In genomic region chr6:97205439-97205885, GRCm38 (mm10) we compare ENCODE assay signal across 8 mouse cellular contexts. TPM values are rescaled to one million over a fixed set of nuclear protein-coding genes. Genes with fewer than 3 reads are reported as not detected.
DNase-seq lines count a peak whose midpoint lies in the region; ATAC-seq and TF ChIP-seq lines count a peak whose summit lies in the region.

Gene Uba3, minus strand, starts transcription at chr6:97205647.

- no peaks in the 10 kb centered on the region for H3K9me3 ChIP-seq in MEL (replicated peaks; ENCODE audit: insufficient read depth, low read length)
- H3K9me3 ChIP-seq in forebrain, postnatal 0 days (ENCODE audit: low read length): no peaks in the 10 kb centered on the region
- H3K9me3 ChIP-seq in lung, embryonic 15.5 days: no peaks in the 10 kb centered on the region

- H3K79me2 ChIP-seq in MEL (ENCODE audit: control insufficient read depth, insufficient read depth, low read length, poor library complexity): peaks cover 24% of the 10 kb centered on the region

- peak within 1 kb of the TSS; percentile 78 for H3K9ac ChIP-seq in MEL (ENCODE audit: control insufficient read depth, low read depth, low read length, poor library complexity, severe bottlenecking)
- peak within 1 kb of the TSS; percentile 75 for H3K9ac ChIP-seq in forebrain, postnatal 0 days
- H3K9ac ChIP-seq in lung, embryonic 15.5 days: peak within 1 kb of the TSS; percentile 84

- peak within 1 kb of the TSS; percentile 73 for H3K27ac ChIP-seq in MEL (ENCODE audit: control insufficient read depth, low read depth, low read length)
- peak within 1 kb of the TSS; percentile 17; the same call in 1 of the 2 replicates for H3K27ac ChIP-seq in cerebellum, adult 2 months (ENCODE audit: insufficient read depth, low read length)
- H3K27ac ChIP-seq in forebrain, postnatal 0 days (ENCODE audit: low read depth, low read length): peak within 1 kb of the TSS; percentile 83
- peak within 1 kb of the TSS; percentile 79 for H3K27ac ChIP-seq in lung, embryonic 15.5 days

- ATAC-seq in forebrain, postnatal 0 days: peak; percentile 98
- peak; percentile 97 for ATAC-seq in lung, embryonic 15.5 days (ENCODE audit: borderline replicate concordance, extremely low read depth, low FRiP score, low TSS enrichment)

- no peak for TF ChIP-seq RAD21 in MEL (IDR thresholded peaks at IDR 0.05; ENCODE audit: low read depth, low read length)

- TF ChIP-seq CTCF in MEL (IDR thresholded peaks at IDR 0.05 in 2 of 3, conservative IDR thresholded peaks at IDR 0.05 in 1 of 3; ENCODE audit: control insufficient read depth in 1 of 3, insufficient read depth in 1 of 3, low read depth in 2 of 3, low read length in 3 of 3, poor library complexity in 1 of 3, severe bottlenecking in 1 of 3): no peak
- no peak for TF ChIP-seq CTCF in cerebellum, adult 2 months (IDR thresholded peaks at IDR 0.05; ENCODE audit: borderline replicate concordance, insufficient read depth, low read depth, low read length)
- no peak for TF ChIP-seq CTCF in forebrain, postnatal 0 days (IDR thresholded peaks at IDR 0.05; ENCODE audit: low read depth)

- TF ChIP-seq POLR2A in MEL (IDR thresholded peaks at IDR 0.05; ENCODE audit: control insufficient read depth in 1 of 2, insufficient read depth in 1 of 2, low read depth in 1 of 2, low read length in 2 of 2, poor library complexity in 1 of 2): peak; percentile 35 to 88; a peak in 2 of 4 replicates
- TF ChIP-seq POLR2A in cerebellum, adult 2 months (IDR thresholded peaks at IDR 0.05; ENCODE audit: borderline replicate concordance, insufficient read depth, low read length): peak; percentile 64; the same call in 1 of the 2 replicates

- H3K4me2 ChIP-seq in forebrain, postnatal 0 days (ENCODE audit: low read depth): peak within 1 kb of the TSS; percentile 78
- H3K4me2 ChIP-seq in lung, embryonic 15.5 days: peak within 1 kb of the TSS; percentile 70

- WGBS in cerebellum, adult 2 months: 1% methylated on average over 38 of the region's 38 CpGs
- WGBS in forebrain, postnatal 0 days: 3% methylated on average over 38 of the region's 38 CpGs
- under 1% methylated on average over 38 of the region's 38 CpGs for WGBS in lung, embryonic 15.5 days

- H3K36me3 ChIP-seq in MEL (ENCODE audit: control insufficient read depth in 1 of 2, insufficient read depth in 2 of 2, low read length in 2 of 2): peaks cover 8 to 42% of the 10 kb centered on the region in 2 experiments
- H3K36me3 ChIP-seq in forebrain, postnatal 0 days (ENCODE audit: insufficient read depth): peaks cover 3% of the 10 kb centered on the region; the same call in 1 of the 2 replicates
- H3K36me3 ChIP-seq in lung, embryonic 15.5 days: peaks cover 4% of the 10 kb centered on the region; the same call in 1 of the 2 replicates

- peak; percentile 98 for DNase-seq in MEL (ENCODE audit: low read depth, low spot score)
- DNase-seq in cerebellum, adult 2 months: peak; percentile 99
- peak; percentile 98 for DNase-seq in forebrain, postnatal 0 days
- DNase-seq in heart, postnatal 4 days: peak; percentile 100
- peak; percentile 97 to 98 for DNase-seq in layer of hippocampus, adult 8-10 months (ENCODE audit: low spot score in 2 of 2)
- peak; percentile 98 for DNase-seq in ovary, adult 18-20 months (ENCODE audit: low spot score)
- peak; percentile 98 for DNase-seq in thymus, postnatal 0 days (ENCODE audit: low spot score)

- peaks cover 23 to 34% of the 10 kb centered on the region in 2 experiments for H3K4me1 ChIP-seq in MEL (ENCODE audit: control insufficient read depth in 1 of 2, insufficient read depth in 2 of 2, low read length in 2 of 2)
- H3K4me1 ChIP-seq in cerebellum, adult 2 months (ENCODE audit: control insufficient read depth, insufficient read depth, low read length): no peaks in the 10 kb centered on the region
- H3K4me1 ChIP-seq in forebrain, postnatal 0 days (ENCODE audit: insufficient read depth): peaks cover 8% of the 10 kb centered on the region; the same call in 1 of the 2 replicates
- H3K4me1 ChIP-seq in lung, embryonic 15.5 days: peaks cover 20% of the 10 kb centered on the region

- H3K27me3 ChIP-seq in MEL (ENCODE audit: control insufficient read depth in 1 of 2, insufficient read depth in 2 of 2, low read length in 2 of 2): no peaks in the 10 kb centered on the region
- no peaks in the 10 kb centered on the region for H3K27me3 ChIP-seq in cerebellum, adult 2 months (ENCODE audit: control insufficient read depth, insufficient read depth, low read length)
- H3K27me3 ChIP-seq in forebrain, postnatal 0 days (ENCODE audit: insufficient read depth, low read length): no peaks in the 10 kb centered on the region
- H3K27me3 ChIP-seq in lung, embryonic 15.5 days: no peaks in the 10 kb centered on the region

- TF ChIP-seq EP300 in MEL (IDR thresholded peaks at IDR 0.05; ENCODE audit: low read depth in 1 of 2, low read length in 2 of 2): no peak

- peak within 1 kb of the TSS; percentile 64 to 97 for H3K4me3 ChIP-seq in MEL (ENCODE audit: control insufficient read depth in 1 of 2, insufficient read depth in 1 of 2, low read depth in 2 of 2, low read length in 2 of 2)
- H3K4me3 ChIP-seq in cerebellum, adult 2 months (replicated peaks; ENCODE audit: insufficient read depth, low read depth, low read length): peak within 1 kb of the TSS; percentile 70
- peak within 1 kb of the TSS; percentile 64 for H3K4me3 ChIP-seq in forebrain, postnatal 0 days (ENCODE audit: low read depth, low read length)
- peak within 1 kb of the TSS; percentile 80 for H3K4me3 ChIP-seq in lung, embryonic 15.5 days

TF ChIP-seq in MEL, 35 proteins besides CTCF, POLR2A, EP300 and RAD21 (continues in another document):
- TF ChIP-seq MXI1 (IDR thresholded peaks at IDR 0.05; ENCODE audit: low read depth, low read length) (no peak), ZC3H11A (IDR thresholded peaks at IDR 0.05; ENCODE audit: low read depth, low read length) (no peak), POLR2AphosphoS5 (IDR thresholded peaks at IDR 0.05; ENCODE audit: borderline replicate concordance, low read depth, low read length) (no peak), ZNF384 (IDR thresholded peaks at IDR 0.05; ENCODE audit: low read depth, low read length) (no peak), E2F4 (IDR thresholded peaks at IDR 0.05; ENCODE audit: borderline replicate concordance, low read depth, low read length) (no peak), MAZ (IDR thresholded peaks at IDR 0.05; ENCODE audit: low read depth, low read length) (peak; percentile 91; the same call in 1 of the 2 replicates), ELF1 (IDR thresholded peaks at IDR 0.05; ENCODE audit: low read depth, low read length) (0 out of 2 replicates have a peak, but pooled peaks have one; percentile 27), SIN3A (IDR thresholded peaks at IDR 0.05; ENCODE audit: low read length) (no peak), MYB (IDR thresholded peaks at IDR 0.05; ENCODE audit: low read depth, low read length) (no peak), USF2 (IDR thresholded peaks at IDR 0.05; ENCODE audit: borderline replicate concordance in 1 of 2, insufficient read depth in 1 of 2, low read depth in 1 of 2, low read length in 2 of 2) (no peak), ZKSCAN1 (IDR thresholded peaks at IDR 0.05; ENCODE audit: low read depth, low read length) (no peak), CHD1 (IDR thresholded peaks at IDR 0.05; ENCODE audit: low read depth, low read length) (no peak), GATA1 (IDR thresholded peaks at IDR 0.05; ENCODE audit: low read depth, low read length) (no peak), MAFK (IDR thresholded peaks at IDR 0.05; ENCODE audit: borderline replicate concordance, low read depth, low read length) (no peak), ZMIZ1 (IDR thresholded peaks at IDR 0.05; ENCODE audit: low read depth, low read length) (peak; percentile 70; the same call in 1 of the 2 replicates), GABPA (IDR thresholded peaks at IDR 0.05; ENCODE audit: low read depth, low read length) (no peak), TBP (IDR thresholded peaks at IDR 0.05; ENCODE audit: low read depth, low read length) (peak; percentile 79), MAX (IDR thresholded peaks at IDR 0.05; ENCODE audit: low read length) (no peak), NELFE (IDR thresholded peaks at IDR 0.05; ENCODE audit: low read depth, low read length) (peak; percentile 71), NRF1 (IDR thresholded peaks at IDR 0.05; ENCODE audit: insufficient read depth, low read depth, low read length, poor library complexity, severe bottlenecking) (peak; percentile 69), CHD2 (IDR thresholded peaks at IDR 0.05; ENCODE audit: low read length) (no peak), POLR2AphosphoS2 (IDR thresholded peaks at IDR 0.05; ENCODE audit: low read length) (peak; percentile 84), RCOR1 (IDR thresholded peaks at IDR 0.05; ENCODE audit: low read depth, low read length) (no peak), JUND (IDR thresholded peaks at IDR 0.05; ENCODE audit: low read depth, low read length) (no peak), MYC (IDR thresholded peaks at IDR 0.05; ENCODE audit: low read depth, low read length) (no peak), SMC3 (IDR thresholded peaks at IDR 0.05; ENCODE audit: low read depth, low read length) (no peak), ETS1 (IDR thresholded peaks at IDR 0.05; ENCODE audit: low read depth, low read length) (no peak), HCFC1 (IDR thresholded peaks at IDR 0.05; ENCODE audit: low read depth, low read length) (peak; percentile 83), UBTF (IDR thresholded peaks at IDR 0.05; ENCODE audit: borderline replicate concordance, insufficient read depth, low read depth, low read length) (0 out of 2 replicates have a peak, but pooled peaks have one; percentile 15), TAL1 (IDR thresholded peaks at IDR 0.05; ENCODE audit: low read length) (no peak), USF1 (IDR thresholded peaks at IDR 0.05; ENCODE audit: low read depth, low read length) (peak; percentile 35; the same call in 1 of the 2 replicates), BHLHE40 (IDR thresholded peaks at IDR 0.05; ENCODE audit: borderline replicate concordance, low read depth, low read length) (no peak)

RNA-seq across cellular contexts. Expression of gene Uba3, which starts in this region (rescaled TPM):
- 37.1 and 43.8 TPM in 2 replicates for total RNA-seq in MEL (2012; rRNA removed)
- polyA plus RNA-seq in MEL (2012; ENCODE audit: insufficient read depth in 1 of 2, insufficient read length in 2 of 2, low read depth in 1 of 2, low replicate concordance in 2 of 2, missing spikeins in 1 of 2): 10 to 100 TPM in 1 of 2 experiments, not detected in 1; 38.1 TPM
- 79.1 and 80.4 TPM in 2 replicates for polyA plus RNA-seq in cerebellum, adult 2 months (2012; rRNA removed)
- total RNA-seq in forebrain, postnatal 0 days (2014; rRNA removed): 83.2 and 86.3 TPM in 2 replicates
- polyA plus RNA-seq in forebrain, postnatal 0 days (2015; fragmentation: Nextera tagmentation; extraction: Ambion mirVana): 61.3 and 67.2 TPM in 2 replicates
- total RNA-seq in heart, postnatal 4 days (2021): 10 to 100 TPM; 80.9 to 86.9 TPM
- 10 to 100 TPM; 68.2 to 76.3 (median 70.4) TPM for total RNA-seq in layer of hippocampus, adult 8-10 months (2022)
- 79.3 and 81.9 TPM in 2 replicates for polyA plus RNA-seq in lung, embryonic 15.5 days (2015; fragmentation: Nextera tagmentation; extraction: Ambion mirVana)
- polyA plus RNA-seq in thymus, postnatal 0 days (2015; fragmentation: Nextera tagmentation; extraction: Ambion mirVana): 53.1 and 55.4 TPM in 2 replicates

Comparison
In these comparisons a context has a peak if more than half of its experiments do, and no peak if none do; other contexts are left out.
1. Peak in every context shown above with its lines: DNase-seq, ATAC-seq, H3K4me3 ChIP-seq and H3K27ac ChIP-seq.
2. H3K27ac ChIP-seq: peak in every context shown above with its lines; median percentile 83 in forebrain, postnatal 0 days; 79 in lung, embryonic 15.5 days; 73 in MEL; 17 in cerebellum, adult 2 months.